Mouse (Mus musculus) kidney, adult 2 months (tissue): ENCODE measurements around the gene Anapc1. TPM values are rescaled to one million over a fixed set of nuclear protein-coding genes. Genes with fewer than 3 reads are reported as not detected.
A peak's percentile ranks its signal among the peaks of the same experiment; 100 is the strongest.

Source experiments
- DNase-seq: peaks from one replicate; pipeline ENCODE4 v3.0.0; 2021
- H3K27ac ChIP-seq: fragments of 200-500 bp; 2 replicates; pipeline ENCODE4 v1.5.1; 2012; ENCODE audit warnings: low read depth, low read length, control low read depth, inconsistent platforms; ENCODE audit not compliant: insufficient read depth
- H3K27me3 ChIP-seq: fragments of 200-500 bp; replicated peaks from 2 replicates; pipeline ENCODE4 v1.6.1; 2012; ENCODE audit warnings: mild to moderate bottlenecking, moderate library complexity, low read length, inconsistent platforms; ENCODE audit not compliant: control insufficient read depth, insufficient read depth
- H3K36me3 ChIP-seq: fragments of 200-500 bp; 2 replicates; pipeline ENCODE4 v1.6.1; 2012; ENCODE audit warnings: mild to moderate bottlenecking, moderate library complexity, low read length, inconsistent platforms; ENCODE audit not compliant: control insufficient read depth, insufficient read depth
- H3K4me1 ChIP-seq: fragments of 200-500 bp; 2 replicates; pipeline ENCODE4 v1.6.1; 2011; ENCODE audit warnings: low read length; ENCODE audit not compliant: control insufficient read depth, insufficient read depth
- H3K4me3 ChIP-seq: fragments of 200-500 bp; 2 replicates; pipeline ENCODE4 v1.5.1; 2011; ENCODE audit warnings: mild to moderate bottlenecking, low read depth, low read length, control low read depth; ENCODE audit not compliant: insufficient read depth
- CTCF ChIP-seq: fragments of 200-500 bp; conservative IDR thresholded peaks from 2 replicates; pipeline ENCODE4 v1.5.1; 2011; ENCODE audit warnings: low read depth, mild to moderate bottlenecking, control low read depth, low read length, moderate library complexity, mixed read lengths; ENCODE audit not compliant: insufficient read depth, insufficient read length
- POLR2A ChIP-seq: fragments of 200-500 bp; IDR thresholded peaks from one replicate; pipeline ENCODE4 v1.6.1; 2011; ENCODE audit warnings: low read depth, low read length, control low read depth
- WGBS: fragments of 180-500 bp; shearing (Covaris S2); methylation state at CpG from one replicate; pipeline ENCODE4 v1.1.7; 2018; 5-methylcytosine and 5-hydroxymethylcytosine counted together
- polyA plus RNA-seq: library from polyadenylated mRNA; depleted of rRNA; stranded (reverse); fragments of >200 nt; gene quantifications from 2 replicates; pipeline ENCODE4 v1.2.3, GENCODE M21; 2012

The Anapc1 gene
- polyA plus RNA-seq, 1 experiment = 32.2 TPM

DNA sequence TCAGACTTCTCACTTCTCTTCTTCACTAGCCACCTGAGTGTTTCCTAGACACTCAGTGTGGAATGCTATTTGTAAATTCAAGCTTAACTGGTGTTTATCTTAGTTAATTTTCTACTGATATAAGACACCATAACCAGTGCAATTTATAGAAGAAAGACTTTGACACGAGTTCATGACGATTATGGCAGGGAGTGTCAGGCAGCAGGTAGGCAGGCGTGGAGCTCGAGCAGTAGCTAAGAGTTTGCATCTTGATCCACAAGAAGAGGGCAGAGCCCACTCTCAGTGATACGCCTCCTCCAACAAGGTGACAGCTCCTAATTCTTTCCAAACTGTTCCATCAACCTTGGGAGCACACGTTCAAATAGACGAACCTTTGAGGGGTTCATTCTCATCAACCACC, 39.4 kb upstream of the Anapc1 start:
- Histone ChIP-seq H3K27ac (no peak overlapping the region), H3K4me3 (no peak overlapping the region), H3K27me3 (no peaks in the 10 kb centered on the region), H3K36me3 (no peaks in the 10 kb centered on the region; the same call in 1 of the 2 replicates), H3K4me1 (peaks cover 7% of the 10 kb centered on the region; the same call in 1 of the 2 replicates)
- no peak for DNase-seq
- TF ChIP-seq POLR2A = no peak
- TF ChIP-seq CTCF = no peak
- 61% methylated on average over 7 of the region's 7 CpGs for WGBS

DNA sequence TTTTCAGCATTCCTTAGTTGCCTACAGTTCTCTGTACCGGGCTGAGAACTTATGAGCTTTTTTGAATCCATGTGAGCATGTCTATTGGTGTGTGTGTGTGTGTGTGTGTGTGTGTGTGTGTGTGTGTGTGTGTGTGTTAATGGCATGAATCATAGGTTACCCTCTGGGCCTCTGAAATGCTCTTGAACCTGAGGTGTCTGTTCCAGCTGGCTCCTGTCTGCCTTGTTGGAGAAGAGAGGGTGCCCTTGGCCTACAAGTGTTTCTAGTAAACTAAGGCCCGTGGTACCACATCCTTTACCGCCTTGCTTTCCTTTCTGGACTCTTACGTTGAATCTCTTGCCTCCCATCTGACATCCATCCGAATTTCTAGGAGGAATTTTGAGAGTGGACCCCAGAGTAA, 38.9 kb upstream of the Anapc1 start:
- H3K36me3 ChIP-seq = no peaks in the 10 kb centered on the region; the same call in 1 of the 2 replicates
- TF ChIP-seq POLR2A = no peak
- TF ChIP-seq CTCF = no peak
- 75% methylated on average over 5 of the region's 5 CpGs for WGBS
- no peak for DNase-seq
- no peak overlapping the region for H3K27ac ChIP-seq
- no peaks in the 10 kb centered on the region for H3K27me3 ChIP-seq
- H3K4me1 ChIP-seq = peaks cover 7% of the 10 kb centered on the region; the same call in 1 of the 2 replicates
- no peak overlapping the region for H3K4me3 ChIP-seq

- Histone ChIP-seq H3K27me3 (no peaks in the 10 kb centered on the region), H3K4me1 (peaks cover 10% of the 10 kb centered on the region; the same call in 1 of the 2 replicates), H3K4me3 (no peak overlapping the region), H3K36me3 (no peaks in the 10 kb centered on the region), H3K27ac (no peak overlapping the region)
- WGBS = 74% methylated on average over 5 of the region's 5 CpGs
- TF ChIP-seq CTCF (no peak), POLR2A (no peak)
- DNase-seq = no peak
These were observed 35.0 kb upstream of the Anapc1 start for GRCm38 (mm10) chr2:128722106-128722710.

DNA sequence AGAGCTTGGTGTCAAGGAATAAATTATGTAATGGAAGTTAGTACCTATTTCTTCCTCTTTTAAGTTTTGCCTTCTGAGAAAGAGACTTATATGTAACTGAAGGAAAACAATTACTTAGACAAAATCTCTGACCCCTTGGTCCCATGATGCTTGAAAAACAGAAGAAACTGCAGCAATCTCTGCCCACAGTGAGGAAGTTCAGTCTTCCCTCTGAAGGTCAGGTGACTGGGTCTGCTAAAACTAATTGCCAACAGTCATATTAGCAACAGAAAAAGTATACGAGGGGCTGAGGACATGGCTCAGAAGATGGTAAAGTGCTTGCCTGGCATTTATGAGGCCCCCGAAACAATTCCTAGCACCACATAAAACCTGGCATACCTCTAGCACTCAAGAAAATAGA, 32.2 kb upstream of the Anapc1 start:
- Histone ChIP-seq H3K27ac (no peak overlapping the region), H3K4me1 (peaks cover 32% of the 10 kb centered on the region), H3K27me3 (no peaks in the 10 kb centered on the region), H3K4me3 (no peak overlapping the region), H3K36me3 (no peaks in the 10 kb centered on the region)
- DNase-seq = no peak
- TF ChIP-seq CTCF (no peak), POLR2A (no peak)
- WGBS = 81% methylated on average over 2 of the region's 2 CpGs

DNA sequence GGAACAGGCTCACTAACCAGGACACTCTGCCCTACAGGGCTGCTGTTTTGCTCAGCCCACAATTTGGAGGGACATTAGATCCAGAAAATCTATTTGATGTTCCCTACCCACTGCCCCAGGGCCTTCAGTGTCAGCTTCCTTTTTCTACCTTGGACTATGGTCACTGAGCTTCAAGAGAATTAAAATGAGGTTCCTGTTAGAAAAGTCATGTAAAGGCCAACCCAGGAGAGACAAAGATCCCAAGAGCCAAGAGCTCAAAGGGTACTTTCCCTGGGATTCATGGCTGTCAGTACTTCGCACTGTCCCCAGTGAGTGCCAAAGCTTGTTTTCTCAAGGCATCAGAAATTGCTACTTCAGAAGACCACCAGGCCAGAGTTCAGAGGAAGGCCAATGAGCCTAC, 28.8 kb upstream of the Anapc1 start:
- Histone ChIP-seq H3K27me3 (no peaks in the 10 kb centered on the region), H3K4me3 (no peak overlapping the region), H3K27ac (peak overlapping the region; percentile 95), H3K36me3 (no peaks in the 10 kb centered on the region), H3K4me1 (peaks cover 44% of the 10 kb centered on the region)
- no peak for TF ChIP-seq CTCF
- TF ChIP-seq POLR2A = no peak
- 68% methylated on average over 1 of the region's 1 CpGs for WGBS
- DNase-seq = peak; percentile 83

GRCm38 (mm10) chr2:128714724-128715241, 27.6 kb upstream of the Anapc1 start:
- H3K4me3 ChIP-seq = no peak overlapping the region
- no peaks in the 10 kb centered on the region for H3K27me3 ChIP-seq
- TF ChIP-seq CTCF = no peak
- TF ChIP-seq POLR2A = no peak
- peaks cover 54% of the 10 kb centered on the region for H3K4me1 ChIP-seq
- peak overlapping the region; percentile 95 for H3K27ac ChIP-seq
- H3K36me3 ChIP-seq = no peaks in the 10 kb centered on the region
- WGBS = 29% methylated on average over 7 of the region's 7 CpGs
- DNase-seq = peak; percentile 83

GRCm38 (mm10) chr2:128713548-128714003, 26.4 kb upstream of the Anapc1 start:
- peak; percentile 86 for DNase-seq
- Histone ChIP-seq H3K4me1 (peaks cover 63% of the 10 kb centered on the region), H3K36me3 (no peaks in the 10 kb centered on the region), H3K27ac (peak overlapping the region; percentile 95), H3K27me3 (no peaks in the 10 kb centered on the region), H3K4me3 (no peak overlapping the region)
- WGBS = 40% methylated on average over 5 of the region's 5 CpGs
- no peak for TF ChIP-seq CTCF
- TF ChIP-seq POLR2A = no peak
